Comparison of ENCODE assay signal across 8 mouse cellular contexts in the genomic region with DNA sequence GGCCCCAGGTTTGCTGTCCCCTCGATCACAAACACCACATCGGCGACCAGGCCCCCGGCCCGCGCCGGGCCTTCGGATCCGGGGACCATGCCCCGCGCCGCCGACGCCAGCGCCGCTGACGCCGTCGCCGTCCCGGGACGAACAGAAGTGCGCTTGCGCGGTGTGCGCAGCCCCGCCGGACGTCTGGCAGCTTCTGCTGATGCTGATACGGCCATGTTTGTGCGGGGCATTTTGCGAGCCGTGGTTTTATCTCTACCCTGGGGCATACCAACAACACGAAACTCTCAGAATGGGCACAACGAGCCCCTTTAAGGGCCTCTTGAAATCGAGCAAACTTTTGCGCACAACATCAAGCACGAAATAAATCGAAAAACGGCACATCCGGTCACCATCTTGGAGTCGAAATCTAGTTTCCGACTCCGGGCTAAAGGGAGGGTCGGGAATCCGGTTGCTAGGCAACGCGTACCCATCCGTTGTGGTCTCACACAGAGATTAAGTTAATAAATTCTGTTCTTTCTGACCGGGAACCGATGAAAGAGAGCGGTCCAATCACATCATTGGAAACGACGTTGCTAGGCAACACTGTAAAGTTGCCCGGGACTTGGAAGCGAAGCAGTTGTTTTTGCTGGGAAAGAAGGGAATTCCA. TPM values are rescaled to one million over a fixed set of nuclear protein-coding genes. Genes with fewer than 3 reads are reported as not detected.
DNase-seq lines count a peak whose midpoint lies in the region; ATAC-seq lines count a peak whose summit lies in the region.

A gene (minus strand): TSS at position 437 of the 646 bp plus-strand sequence.

- H3K4me1 ChIP-seq in lung, embryonic 16.5 days (replicated peaks; ENCODE audit: control insufficient read depth, insufficient read depth, low read length) = peaks cover 28% of the 10 kb centered on the region

- peak; percentile 57 to 65 for ATAC-seq in hematopoietic stem cell, adult 5-6 weeks (replicated peaks in 1 of 2; ENCODE audit: insufficient read depth in 1 of 2, low FRiP score in 2 of 2, low TSS enrichment in 1 of 2, low read depth in 1 of 2, poor library complexity in 2 of 2, severe bottlenecking in 2 of 2)
- ATAC-seq in lung, embryonic 16.5 days (ENCODE audit: low read depth) = peak; percentile 84

- H3K4me3 ChIP-seq in lung, embryonic 16.5 days (ENCODE audit: low read length) = peak within 1 kb of the TSS; percentile 59

- peak within 1 kb of the TSS; percentile 86 for H3K4me2 ChIP-seq in lung, embryonic 16.5 days (ENCODE audit: low read depth, low read length)

- WGBS in lung, embryonic 16.5 days = 1% methylated on average over 42 of the region's 56 CpGs

- peaks cover 6% of the 10 kb centered on the region; the same call in 1 of the 2 replicates for H3K36me3 ChIP-seq in lung, embryonic 16.5 days (ENCODE audit: control insufficient read depth, insufficient read depth, low read length)

- DNase-seq in MEL-GATA-1-ER (ENCODE audit: extremely low read depth, low read depth) = peak; percentile 88
- DNase-seq in cerebellum, adult 8-10 months = peak; percentile 91
- DNase-seq in forelimb bud, embryonic 11.5 days (ENCODE audit: low read depth, low spot score) = peak; percentile 98
- DNase-seq in layer of hippocampus, adult 9-10 months (ENCODE audit: low spot score) = peak; percentile 95
- DNase-seq in ovary, postnatal 10 days (ENCODE audit: low spot score) = peak; percentile 85
- peak; percentile 81 to 82 for DNase-seq in thymus, postnatal 10 days (ENCODE audit: low spot score in 2 of 2)

- H3K9me3 ChIP-seq in lung, embryonic 16.5 days (ENCODE audit: control insufficient read depth, low read length) = no peaks in the 10 kb centered on the region

- peak within 1 kb of the TSS; percentile 81 for H3K9ac ChIP-seq in lung, embryonic 16.5 days (ENCODE audit: low read length)

- no peaks in the 10 kb centered on the region for H3K27me3 ChIP-seq in lung, embryonic 16.5 days (ENCODE audit: control insufficient read depth, insufficient read depth, low read depth, low read length)

- H3K27ac ChIP-seq in lung, embryonic 16.5 days (ENCODE audit: low read length) = peak within 1 kb of the TSS; percentile 94

RNA-seq across cellular contexts. Expression of the gene that starts here (rescaled TPM):
- total RNA-seq in hematopoietic stem cell, adult 5-6 weeks (2017) = 6.7 and 11.8 TPM in 2 replicates
- 97.3 and 102 TPM in 2 replicates for polyA plus RNA-seq in lung, embryonic 16.5 days (2015; fragmentation: Nextera tagmentation; extraction: Ambion mirVana)

Comparison
In these comparisons a context has a peak if more than half of its experiments do, and no peak if none do; other contexts are left out.
1. Peak in every context shown above with its lines: DNase-seq, ATAC-seq, H3K4me3 ChIP-seq and H3K27ac ChIP-seq.